In genomic region chr11:22839456-22839855, GRCm38 (mm10) we compare ENCODE assay signal across 19 mouse cellular contexts. TPM values are rescaled to one million over a fixed set of nuclear protein-coding genes. Genes with fewer than 3 reads are reported as not detected.
DNase-seq lines count a peak whose midpoint lies in the region; ATAC-seq and TF ChIP-seq lines count a peak whose summit lies in the region.
"Had no signal": no experiment of that assay in that cellular context is flagged by ENCODE, and none has a peak within 500 bp of the region (broad histone marks: within the 10 kb centered on the region; RNA-seq: fewer than 3 reads in every experiment).

No protein-coding gene starts in this region.

- H3K27ac ChIP-seq in kidney, postnatal 0 days: 0 out of 2 replicates have a peak overlapping the region, but pooled peaks have one; percentile 6
- 0 out of 2 replicates have a peak overlapping the region, but pooled peaks have one; percentile 2 for H3K27ac ChIP-seq in macrophage
- H3K27ac ChIP-seq: embryonic facial prominence, embryonic 12.5 days; forebrain, embryonic 15.5 days; heart, embryonic 13.5 days; hindbrain, embryonic 15.5 days had no signal

- H3K9me3 ChIP-seq in kidney, postnatal 0 days (replicated peaks; ENCODE audit: low read length): no peaks in the 10 kb centered on the region
- H3K9me3 ChIP-seq: embryonic facial prominence, embryonic 12.5 days; forebrain, embryonic 15.5 days; heart, embryonic 13.5 days; hindbrain, embryonic 15.5 days had no signal

- H3K36me3 ChIP-seq in kidney, postnatal 0 days (ENCODE audit: insufficient read depth, low read length): peaks cover 3% of the 10 kb centered on the region; the same call in 1 of the 2 replicates
- H3K36me3 ChIP-seq in macrophage (ENCODE audit: inconsistent target): peaks cover 21% of the 10 kb centered on the region
- H3K36me3 ChIP-seq: embryonic facial prominence, embryonic 12.5 days; forebrain, embryonic 15.5 days; hindbrain, embryonic 15.5 days had no signal

- ATAC-seq in kidney, postnatal 0 days (replicated peaks; ENCODE audit: low FRiP score, low read depth): no peak
- ATAC-seq: activated CD4-positive, CD25-positive, alpha-beta regulatory T cell, adult 4 months; forebrain, embryonic 15.5 days; Patski had no signal

- H3K4me3 ChIP-seq in kidney, postnatal 0 days (replicated peaks; ENCODE audit: low read depth, low read length): no peak overlapping the region
- no peak overlapping the region for H3K4me3 ChIP-seq in macrophage (ENCODE audit: inconsistent target)
- H3K4me3 ChIP-seq: embryonic facial prominence, embryonic 12.5 days; forebrain, embryonic 15.5 days; heart, embryonic 13.5 days; hindbrain, embryonic 15.5 days had no signal

- H3K4me1 ChIP-seq in kidney, postnatal 0 days (replicated peaks; ENCODE audit: insufficient read depth, low read length): 0 out of 2 replicates have a peak, but pooled peaks cover 3% of the 10 kb centered on the region
- H3K4me1 ChIP-seq: embryonic facial prominence, embryonic 12.5 days; forebrain, embryonic 15.5 days; hindbrain, embryonic 15.5 days had no signal

- TF ChIP-seq CTCF in kidney, postnatal 0 days (IDR thresholded peaks at IDR 0.05; ENCODE audit: low read depth): no peak

- peaks cover 97% of the 10 kb centered on the region for H3K79me2 ChIP-seq in macrophage (ENCODE audit: inconsistent target)

- DNase-seq in adrenal gland, adult 2 months: peak; percentile 28
- DNase-seq in adrenal gland, adult 8-10 months: no peak
- DNase-seq in kidney, postnatal 0 days (ENCODE audit: low spot score): no peak
- DNase-seq in kidney, adult 9 months: no peak
- DNase-seq in CD4-positive helper T cell, adult 2 months (ENCODE audit: low read depth, low spot score): peak; percentile 39
- no peak for DNase-seq in urinary bladder, adult 2 months (ENCODE audit: low spot score)
- DNase-seq: cerebellum, adult 11-12 months; cerebellum, adult 9-10 months; cerebellum, postnatal 25 days; gastrocnemius, postnatal 36 days; heart, adult 11 months; heart, postnatal 36 days had no signal

- no peaks in the 10 kb centered on the region for H3K27me3 ChIP-seq in kidney, postnatal 0 days (ENCODE audit: insufficient read depth, low read length)
- H3K27me3 ChIP-seq: embryonic facial prominence, embryonic 12.5 days; forebrain, embryonic 15.5 days; heart, embryonic 13.5 days; hindbrain, embryonic 15.5 days; Patski had no signal

- no peak overlapping the region for H3K9ac ChIP-seq in kidney, postnatal 0 days (ENCODE audit: low read depth, low read length)
- H3K9ac ChIP-seq: embryonic facial prominence, embryonic 12.5 days; forebrain, embryonic 15.5 days; heart, embryonic 13.5 days; hindbrain, embryonic 15.5 days had no signal

- WGBS in kidney, postnatal 0 days: 54% methylated on average over 3 of the region's 3 CpGs
- 60% methylated on average over 3 of the region's 3 CpGs for WGBS in macrophage (ENCODE audit: missing documents)

- H3K4me2 ChIP-seq in kidney, postnatal 0 days (ENCODE audit: low read length): no peak overlapping the region
- H3K4me2 ChIP-seq: embryonic facial prominence, embryonic 12.5 days; forebrain, embryonic 15.5 days; heart, embryonic 13.5 days; hindbrain, embryonic 15.5 days had no signal

RNA-seq across cellular contexts. Expression of gene B3gnt2, which starts 21.3 kb away (rescaled TPM):
- total RNA-seq in adrenal gland, adult 2 months (2021): 10 to 100 TPM; 47.6 to 64.7 TPM
- polyA plus RNA-seq in adrenal gland, adult 2 months (2012; rRNA removed): 37.7 and 54.5 TPM in 2 replicates
- 100 to 1,000 TPM in 1 of 4 experiments, 10 to 100 TPM in 3; 55.0 to 101 (median 68.4) TPM for total RNA-seq in adrenal gland, adult 8-10 months (2022)
- polyA plus RNA-seq in kidney, postnatal 0 days (2015; fragmentation: Nextera tagmentation; extraction: Ambion mirVana): 20.7 and 22.5 TPM in 2 replicates
- total RNA-seq in macrophage (2018; cell fraction: chromatin; rRNA removed): 100 to 1,000 TPM in 9 of 26 experiments, 10 to 100 TPM in 17; 43.8 to 185 (median 90.5) TPM
- total RNA-seq in macrophage (2018; cell fraction: cytosol; rRNA removed): 100 to 1,000 TPM in 22 of 26 experiments, 10 to 100 TPM in 4; 85.2 to 192 (median 117) TPM
- 100 to 1,000 TPM in 25 of 26 experiments, 10 to 100 TPM in 1; 81.7 to 283 (median 169) TPM for total RNA-seq in macrophage (2018; cell fraction: nucleus; rRNA removed)
- polyA plus RNA-seq in macrophage (2018): 41.8 to 69.9 TPM (median 65.2 TPM) in 3 replicates
- 22.6 and 25.7 TPM in 2 replicates for polyA plus RNA-seq in urinary bladder, adult 2 months (2012; rRNA removed)

Comparison
In these comparisons a context has a peak if more than half of its experiments do, and no peak if none do; other contexts are left out.
1. DNase-seq: peak in adrenal gland, adult 2 months (single experiment) and CD4-positive helper T cell, adult 2 months (single experiment); none in adrenal gland, adult 8-10 months (single experiment), kidney, postnatal 0 days (single experiment), kidney, adult 9 months (single experiment) and urinary bladder, adult 2 months (single experiment).